Mouse (Mus musculus) heart, adult 10 weeks (tissue): ENCODE results near the gene Lsm6. TPM values are rescaled to one million over a fixed set of nuclear protein-coding genes. Genes with fewer than 3 reads are reported as not detected.

ENCODE experiments used
- polyA plus RNA-seq: library from polyadenylated mRNA; stranded (reverse); fragments of 350-450 nt; fragmentation: Illumina TruSeq; extraction: RNeasy Lipid Tissue Mini Kit (QIAGEN cat#74804); gene quantifications from one replicate; pipeline ENCODE4 v1.2.3, GENCODE M21; 2014; ENCODE audit warnings: low read depth, low replicate concordance

Lsm6 gene
- 42.4 TPM for polyA plus RNA-seq

DNA sequence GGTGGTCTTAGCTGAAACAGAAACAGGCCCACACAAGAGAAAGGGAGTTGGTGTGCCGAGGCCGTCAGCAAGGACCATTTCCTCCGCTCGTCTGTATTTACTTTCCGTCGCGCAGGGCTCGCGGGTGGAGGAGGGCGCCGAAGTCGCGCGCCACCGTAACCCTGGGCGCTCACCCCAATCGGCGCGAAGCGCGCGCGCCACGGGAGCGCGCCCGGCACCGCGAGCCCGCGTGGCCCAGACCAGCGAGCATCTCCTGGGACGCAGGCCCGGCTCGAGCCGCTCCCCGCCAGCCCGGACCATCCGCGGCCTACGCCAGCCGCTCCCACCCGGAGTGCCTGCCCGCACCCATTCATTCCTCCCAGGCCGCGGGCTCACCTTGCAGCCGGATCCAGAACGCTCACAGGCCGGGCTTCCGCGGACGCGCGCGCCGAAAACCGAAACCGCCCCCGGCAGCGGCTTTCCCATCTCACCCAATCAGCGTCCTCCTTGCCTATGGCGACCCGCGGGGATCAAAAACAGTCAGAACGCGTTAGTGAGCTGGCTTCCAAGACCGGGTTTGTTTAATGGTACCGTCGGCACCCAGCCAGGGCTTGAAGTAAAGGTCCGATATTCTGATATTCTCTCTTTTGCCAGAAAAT, at the start of gene Lsm6:
TSS of gene Lsm6 (minus strand) at position 468 of the 638 bp plus-strand sequence.

Other genes starting within 250 kb of the Lsm6 start
- gene Zfp827, start 207.3 kb upstream of the Lsm6 start, polyA plus RNA-seq = 9.8 TPM